Comparison of ENCODE assay signal across 18 mouse cellular contexts in genomic region chr3:16939127-16939526, GRCm38 (mm10).
DNase-seq lines count a peak whose midpoint lies in the region; ATAC-seq and TF ChIP-seq lines count a peak whose summit lies in the region.
"Had no signal": no experiment of that assay in that cellular context is flagged by ENCODE, and none has a peak within 500 bp of the region (broad histone marks: within the 10 kb centered on the region; RNA-seq: fewer than 3 reads in every experiment).

No protein-coding gene starts in this region.

- no peaks in the 10 kb centered on the region for H3K36me3 ChIP-seq in hindbrain, embryonic 14.5 days (replicated peaks; ENCODE audit: control insufficient read depth, insufficient read depth)
- H3K36me3 ChIP-seq in midbrain, embryonic 14.5 days (ENCODE audit: control insufficient read depth, insufficient read depth, low read length) = no peaks in the 10 kb centered on the region
- H3K36me3 ChIP-seq: embryonic facial prominence, embryonic 15.5 days had no signal

- H3K27ac ChIP-seq in left cerebral cortex, adult 2 months = peak overlapping the region; percentile 86
- H3K27ac ChIP-seq in hindbrain, embryonic 14.5 days = peak overlapping the region; percentile 98
- peak overlapping the region; percentile 90 for H3K27ac ChIP-seq in midbrain, embryonic 14.5 days (replicated peaks; ENCODE audit: low read depth, low read length)
- H3K27ac ChIP-seq: embryonic facial prominence, embryonic 15.5 days; macrophage had no signal

- H3K4me2 ChIP-seq in hindbrain, embryonic 14.5 days (replicated peaks) = peak overlapping the region; percentile 48
- H3K4me2 ChIP-seq in midbrain, embryonic 14.5 days (ENCODE audit: low read length) = peak overlapping the region; percentile 54
- H3K4me2 ChIP-seq: embryonic facial prominence, embryonic 15.5 days had no signal

- TF ChIP-seq CTCF in left cerebral cortex, adult 2 months (IDR thresholded peaks at IDR 0.05) = no peak

- ATAC-seq in hindbrain, embryonic 14.5 days (ENCODE audit: low FRiP score) = no peak
- no peak for ATAC-seq in midbrain, embryonic 14.5 days (ENCODE audit: low FRiP score, low TSS enrichment)
- no peak for ATAC-seq in megakaryocyte progenitor cell, adult 5-6 weeks (replicated peaks; ENCODE audit: poor library complexity)
- ATAC-seq: inflammation-experienced regulatory T-cells, adult 6 months had no signal

- intact Hi-C loops in left cerebral cortex, adult 2 months (cut with DNase I) = loop anchor here (2.0 to 5.0 kb wide), 3 partner anchors 122 to 854 kb away; no protein-coding TSS in a partner anchor
- intact Hi-C loops in left cerebral cortex, postnatal 4 days (cut with DNase I) = loop anchor here (2.0 to 10.0 kb wide), 4 partner anchors 117 to 856 kb away; no protein-coding TSS in a partner anchor

- no peaks in the 10 kb centered on the region for H3K27me3 ChIP-seq in hindbrain, embryonic 14.5 days (ENCODE audit: control insufficient read depth, insufficient read depth, low read length)
- no peaks in the 10 kb centered on the region for H3K27me3 ChIP-seq in midbrain, embryonic 14.5 days (ENCODE audit: control insufficient read depth, insufficient read depth, low read length)
- H3K27me3 ChIP-seq: CH12.LX; embryonic facial prominence, embryonic 15.5 days had no signal

- no peak for DNase-seq in left cerebral cortex, adult 2 months (ENCODE audit: extremely low spot score in 1 of 2, low spot score in 2 of 2)
- no peak for DNase-seq in left cerebral cortex, postnatal 4 days
- no peak for DNase-seq in hindbrain, embryonic 14.5 days (ENCODE audit: low spot score)
- peak; percentile 53 for DNase-seq in midbrain, embryonic 14.5 days
- no peak for DNase-seq in kidney, adult 18-20 months
- DNase-seq in kidney, postnatal 14 days = no peak
- DNase-seq: cerebellum, postnatal 10 days; embryo, embryonic 11 days; gastrocnemius, postnatal 25 days; kidney, adult 9 months; kidney, postnatal 4 days; lung, adult 18-20 months; thymus, postnatal 25 days had no signal

- H3K9ac ChIP-seq in hindbrain, embryonic 14.5 days = peak overlapping the region; percentile 68
- H3K9ac ChIP-seq in midbrain, embryonic 14.5 days (replicated peaks; ENCODE audit: low read length) = peak overlapping the region; percentile 50
- H3K9ac ChIP-seq: embryonic facial prominence, embryonic 15.5 days had no signal

- WGBS in hindbrain, embryonic 14.5 days = 51% methylated on average over 5 of the region's 5 CpGs
- WGBS in midbrain, embryonic 14.5 days = 51% methylated on average over 5 of the region's 5 CpGs

- peak overlapping the region; percentile 40 for H3K4me3 ChIP-seq in left cerebral cortex, adult 2 months
- H3K4me3 ChIP-seq in hindbrain, embryonic 14.5 days (replicated peaks; ENCODE audit: low read length) = no peak overlapping the region
- no peak overlapping the region for H3K4me3 ChIP-seq in midbrain, embryonic 14.5 days (replicated peaks; ENCODE audit: low read depth, low read length)
- H3K4me3 ChIP-seq: embryonic facial prominence, embryonic 15.5 days had no signal

- H3K4me1 ChIP-seq in hindbrain, embryonic 14.5 days (replicated peaks; ENCODE audit: control insufficient read depth, insufficient read depth, low read length) = peaks cover 31% of the 10 kb centered on the region
- peaks cover 34% of the 10 kb centered on the region for H3K4me1 ChIP-seq in midbrain, embryonic 14.5 days (ENCODE audit: control insufficient read depth, insufficient read depth, low read length)
- H3K4me1 ChIP-seq: embryonic facial prominence, embryonic 15.5 days had no signal

- no peaks in the 10 kb centered on the region for H3K9me3 ChIP-seq in hindbrain, embryonic 14.5 days (ENCODE audit: control insufficient read depth, low read length)
- H3K9me3 ChIP-seq in midbrain, embryonic 14.5 days (ENCODE audit: control insufficient read depth, low read length) = no peaks in the 10 kb centered on the region
- H3K9me3 ChIP-seq: embryonic facial prominence, embryonic 15.5 days had no signal
